Mouse (Mus musculus): ENCODE results near the gene Rapgef5. TPM values are rescaled to one million over a fixed set of nuclear protein-coding genes. Genes with fewer than 3 reads are reported as not detected.

The Rapgef5 gene
- polyA plus RNA-seq, 1 experiment = 0.04 TPM

DNA sequence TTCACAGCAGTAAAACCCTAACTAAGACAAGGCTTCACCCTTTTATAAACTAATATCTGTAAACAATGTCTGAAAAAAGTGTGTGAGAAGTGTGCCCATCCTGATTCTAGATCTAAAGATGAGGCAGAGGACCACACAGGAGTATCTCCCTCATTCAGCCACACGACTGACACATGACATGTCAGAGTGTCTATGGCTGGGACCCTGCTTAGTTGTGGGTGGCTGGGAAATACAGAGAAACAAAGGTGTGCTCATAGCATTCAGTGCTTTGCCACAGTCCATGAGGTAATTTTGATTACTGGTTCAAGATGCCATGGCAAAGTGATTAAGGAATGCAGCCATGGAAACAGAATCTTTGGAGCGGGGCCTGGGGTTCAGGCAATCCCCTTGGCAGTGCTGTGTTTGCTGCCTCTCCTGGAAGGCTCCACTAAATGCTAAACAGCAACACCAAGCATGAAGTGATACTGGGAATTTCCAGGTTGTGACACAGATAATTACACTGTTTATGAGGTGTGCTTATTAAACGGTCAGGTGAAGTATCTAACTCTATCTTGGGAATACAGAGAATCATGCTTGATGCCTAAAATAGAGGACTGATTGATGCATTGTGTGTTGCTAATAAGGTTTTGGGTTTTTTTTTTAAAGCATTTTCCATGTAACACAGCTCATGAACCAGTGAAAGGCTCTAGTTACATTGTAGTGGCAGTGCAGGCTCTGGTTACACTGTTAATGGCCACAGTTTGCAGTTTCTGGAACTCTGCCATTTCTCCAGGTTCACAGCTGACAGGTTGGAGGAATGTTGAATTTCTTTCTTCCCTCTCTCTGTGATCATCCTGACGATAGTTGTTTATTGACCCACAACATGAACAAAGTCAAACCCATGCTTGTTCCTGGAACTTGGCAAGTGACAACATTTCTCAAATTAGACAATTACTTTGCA lies 29.9 kb upstream of the Rapgef5 start:
- Histone ChIP-seq H3K36me3 (ENCODE audit: control insufficient read depth, insufficient read depth) (no peaks in the 10 kb centered on the region), H3K27me3 (ENCODE audit: control insufficient read depth, insufficient read depth, insufficient read length) (no peaks in the 10 kb centered on the region), H3ac (ENCODE audit: control insufficient read depth, insufficient read length, low read depth) (no peak overlapping the region), H3K79me3 (ENCODE audit: low read depth) (no peaks in the 10 kb centered on the region), H3K4me3 (ENCODE audit: insufficient read depth, poor library complexity, severe bottlenecking) (no peak overlapping the region), H3K79me2 (ENCODE audit: control insufficient read depth, insufficient read depth) (no peaks in the 10 kb centered on the region)
- TF ChIP-seq MAX (IDR thresholded peaks at IDR 0.05) (no peak), USF1 (IDR thresholded peaks at IDR 0.05; ENCODE audit: low read depth) (no peak), FOSL1 (IDR thresholded peaks at IDR 0.05; ENCODE audit: insufficient read depth, low read length, poor library complexity, severe bottlenecking) (no peak), MYOD1 (IDR thresholded peaks at IDR 0.05; ENCODE audit: control insufficient read depth, insufficient read length, low read depth) (no peak), CTCF (IDR thresholded peaks at IDR 0.05; ENCODE audit: control insufficient read depth, insufficient read depth, insufficient read length) (no peak), CEBPB (IDR thresholded peaks at IDR 0.05; ENCODE audit: low read depth) (no peak), MYOG (IDR thresholded peaks at IDR 0.05; ENCODE audit: control insufficient read depth, extremely low read depth, insufficient read length) (no peak)

DNA sequence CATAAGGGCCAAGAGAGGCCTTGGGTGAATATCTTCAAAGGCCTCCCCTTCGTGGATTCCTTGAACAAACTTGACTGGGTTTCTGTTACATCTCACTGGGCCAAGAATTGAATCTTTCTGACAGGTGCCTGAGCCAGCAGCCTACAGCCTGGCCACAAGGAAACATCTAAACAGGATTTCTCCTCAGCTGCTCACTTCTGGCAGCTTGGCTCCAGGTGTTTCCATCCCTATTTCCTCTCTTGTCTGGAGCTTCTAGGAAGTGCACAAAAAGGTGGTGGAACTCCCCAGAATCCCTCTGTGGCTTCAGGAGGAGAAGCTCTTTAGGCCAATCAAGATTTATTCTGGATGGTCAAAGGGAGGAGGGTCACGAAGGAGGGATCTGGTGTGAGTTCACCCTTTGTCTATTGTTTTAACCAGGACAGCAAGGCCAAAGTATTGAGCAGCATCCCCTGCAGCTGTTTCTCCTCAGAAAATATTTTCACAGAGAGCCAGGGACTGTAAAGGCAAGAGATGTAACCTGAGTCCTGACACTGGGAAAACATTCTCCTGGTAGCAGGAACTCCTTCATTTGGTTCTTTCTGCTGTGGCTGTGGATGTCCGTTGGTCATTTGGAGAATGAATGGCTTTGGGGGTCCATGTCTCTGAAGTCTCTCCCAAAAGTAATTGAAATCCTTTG lies 19.6 kb upstream of the Rapgef5 start:
- Histone ChIP-seq H3K79me3 (ENCODE audit: low read depth) (no peaks in the 10 kb centered on the region), H3K4me3 (ENCODE audit: insufficient read depth, poor library complexity, severe bottlenecking) (no peak overlapping the region), H3K27me3 (ENCODE audit: control insufficient read depth, insufficient read depth, insufficient read length) (no peaks in the 10 kb centered on the region), H3ac (ENCODE audit: control insufficient read depth, insufficient read length, low read depth) (no peak overlapping the region), H3K36me3 (ENCODE audit: control insufficient read depth, insufficient read depth) (no peaks in the 10 kb centered on the region), H3K79me2 (ENCODE audit: control insufficient read depth, insufficient read depth) (no peaks in the 10 kb centered on the region)
- no peak for TF ChIP-seq MYOG (IDR thresholded peaks at IDR 0.05; ENCODE audit: control insufficient read depth, extremely low read depth, insufficient read length)
- no peak for TF ChIP-seq USF1 (IDR thresholded peaks at IDR 0.05; ENCODE audit: low read depth)
- no peak for TF ChIP-seq MYOD1 (IDR thresholded peaks at IDR 0.05; ENCODE audit: control insufficient read depth, insufficient read length, low read depth)
- TF ChIP-seq CEBPB (IDR thresholded peaks at IDR 0.05; ENCODE audit: low read depth) = no peak
- TF ChIP-seq CTCF (IDR thresholded peaks at IDR 0.05; ENCODE audit: control insufficient read depth, insufficient read depth, insufficient read length) = no peak
- no peak for TF ChIP-seq MAX (IDR thresholded peaks at IDR 0.05)
- no peak for TF ChIP-seq FOSL1 (IDR thresholded peaks at IDR 0.05; ENCODE audit: insufficient read depth, low read length, poor library complexity, severe bottlenecking)

DNA sequence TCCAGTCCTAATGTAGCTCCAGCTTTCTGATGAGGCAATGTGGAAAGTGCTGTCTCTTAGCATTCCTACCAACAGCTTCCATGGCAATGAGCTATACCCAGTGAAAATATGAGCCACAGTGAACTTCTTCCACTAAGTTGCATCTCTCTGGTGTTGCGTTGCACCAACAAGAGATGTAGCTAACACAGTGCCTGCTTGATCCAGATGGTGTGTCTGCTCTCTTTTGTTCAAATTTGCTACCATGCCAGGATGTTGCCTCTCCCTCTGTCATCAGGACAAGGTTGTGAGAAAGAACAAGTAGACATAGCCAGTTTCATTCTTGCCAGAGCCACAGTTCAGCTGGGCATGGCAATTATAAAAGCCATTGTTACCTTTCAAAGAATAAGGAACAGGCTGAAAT lies 18.9 kb upstream of the Rapgef5 start:
- Histone ChIP-seq H3K36me3 (ENCODE audit: control insufficient read depth, insufficient read depth) (no peaks in the 10 kb centered on the region), H3K79me2 (ENCODE audit: control insufficient read depth, insufficient read depth) (no peaks in the 10 kb centered on the region), H3K4me3 (ENCODE audit: insufficient read depth, poor library complexity, severe bottlenecking) (no peak overlapping the region), H3K27me3 (ENCODE audit: control insufficient read depth, insufficient read depth, insufficient read length) (no peaks in the 10 kb centered on the region), H3ac (ENCODE audit: control insufficient read depth, insufficient read length, low read depth) (no peak overlapping the region), H3K79me3 (ENCODE audit: low read depth) (no peaks in the 10 kb centered on the region)
- TF ChIP-seq CTCF (IDR thresholded peaks at IDR 0.05; ENCODE audit: control insufficient read depth, insufficient read depth, insufficient read length) (no peak), MYOD1 (IDR thresholded peaks at IDR 0.05; ENCODE audit: control insufficient read depth, insufficient read length, low read depth) (no peak), MYOG (IDR thresholded peaks at IDR 0.05; ENCODE audit: control insufficient read depth, extremely low read depth, insufficient read length) (no peak), USF1 (IDR thresholded peaks at IDR 0.05; ENCODE audit: low read depth) (no peak), FOSL1 (IDR thresholded peaks at IDR 0.05; ENCODE audit: insufficient read depth, low read length, poor library complexity, severe bottlenecking) (no peak), CEBPB (IDR thresholded peaks at IDR 0.05; ENCODE audit: low read depth) (no peak), MAX (IDR thresholded peaks at IDR 0.05) (no peak)

DNA sequence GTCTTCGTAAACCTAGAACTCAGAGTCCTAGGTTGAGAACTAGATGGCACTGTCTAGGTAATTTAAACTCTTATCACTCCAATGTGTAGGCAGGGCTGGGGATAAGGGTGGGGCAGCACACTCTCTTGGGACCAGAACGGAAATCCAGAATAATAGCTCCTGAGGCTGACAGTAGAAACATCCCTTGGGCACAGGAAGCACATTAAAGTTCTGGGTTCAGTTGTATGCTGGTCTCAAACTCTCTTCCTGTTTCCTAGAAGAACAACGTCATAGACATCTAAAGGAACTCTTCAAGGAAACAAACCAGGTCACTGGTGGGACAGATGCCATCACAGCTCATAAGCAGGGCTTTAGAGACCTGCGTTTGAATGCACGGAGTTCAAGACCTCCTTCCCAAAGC lies 17.0 kb upstream of the Rapgef5 start:
- Histone ChIP-seq H3K79me3 (ENCODE audit: low read depth) (no peaks in the 10 kb centered on the region), H3K36me3 (ENCODE audit: control insufficient read depth, insufficient read depth) (no peaks in the 10 kb centered on the region), H3K79me2 (ENCODE audit: control insufficient read depth, insufficient read depth) (no peaks in the 10 kb centered on the region), H3K27me3 (ENCODE audit: control insufficient read depth, insufficient read depth, insufficient read length) (no peaks in the 10 kb centered on the region), H3K4me3 (ENCODE audit: insufficient read depth, poor library complexity, severe bottlenecking) (no peak overlapping the region), H3ac (ENCODE audit: control insufficient read depth, insufficient read length, low read depth) (no peak overlapping the region)
- no peak for TF ChIP-seq MYOG (IDR thresholded peaks at IDR 0.05; ENCODE audit: control insufficient read depth, extremely low read depth, insufficient read length)
- no peak for TF ChIP-seq USF1 (IDR thresholded peaks at IDR 0.05; ENCODE audit: low read depth)
- no peak for TF ChIP-seq CTCF (IDR thresholded peaks at IDR 0.05; ENCODE audit: control insufficient read depth, insufficient read depth, insufficient read length)
- no peak for TF ChIP-seq MYOD1 (IDR thresholded peaks at IDR 0.05; ENCODE audit: control insufficient read depth, insufficient read length, low read depth)
- no peak for TF ChIP-seq MAX (IDR thresholded peaks at IDR 0.05)
- no peak for TF ChIP-seq FOSL1 (IDR thresholded peaks at IDR 0.05; ENCODE audit: insufficient read depth, low read length, poor library complexity, severe bottlenecking)
- TF ChIP-seq CEBPB (IDR thresholded peaks at IDR 0.05; ENCODE audit: low read depth) = no peak

DNA sequence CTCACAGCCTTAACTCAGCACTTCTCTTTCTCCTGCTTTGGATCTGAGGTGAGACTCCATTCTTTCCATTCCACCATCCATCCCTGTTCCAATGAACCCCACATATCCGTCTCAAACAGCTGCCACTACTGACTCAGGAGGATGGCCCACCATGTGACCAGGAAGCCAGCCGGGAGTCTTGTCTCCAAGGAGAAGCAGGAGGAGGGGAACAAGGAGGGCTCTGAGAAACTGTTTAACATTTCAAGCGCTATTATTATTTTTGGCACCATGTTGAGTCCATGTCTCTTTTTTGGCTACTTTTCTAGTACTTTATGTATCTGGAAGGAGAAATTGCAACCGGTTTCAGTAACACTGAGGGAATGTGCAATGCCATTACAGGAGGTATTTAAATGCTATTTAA lies 15.1 kb upstream of the Rapgef5 start:
- no peak overlapping the region for H3ac ChIP-seq (ENCODE audit: control insufficient read depth, insufficient read length, low read depth)
- H3K4me3 ChIP-seq (ENCODE audit: insufficient read depth, poor library complexity, severe bottlenecking) = no peak overlapping the region
- H3K27me3 ChIP-seq (ENCODE audit: control insufficient read depth, insufficient read depth, insufficient read length) = no peaks in the 10 kb centered on the region
- no peaks in the 10 kb centered on the region for H3K79me2 ChIP-seq (ENCODE audit: control insufficient read depth, insufficient read depth)
- no peak for TF ChIP-seq CTCF (IDR thresholded peaks at IDR 0.05; ENCODE audit: control insufficient read depth, insufficient read depth, insufficient read length)
- no peak for TF ChIP-seq MYOG (IDR thresholded peaks at IDR 0.05; ENCODE audit: control insufficient read depth, extremely low read depth, insufficient read length)
- no peak for TF ChIP-seq CEBPB (IDR thresholded peaks at IDR 0.05; ENCODE audit: low read depth)
- TF ChIP-seq MAX (IDR thresholded peaks at IDR 0.05) = no peak
- no peak for TF ChIP-seq USF1 (IDR thresholded peaks at IDR 0.05; ENCODE audit: low read depth)
- no peak for TF ChIP-seq MYOD1 (IDR thresholded peaks at IDR 0.05; ENCODE audit: control insufficient read depth, insufficient read length, low read depth)
- no peak for TF ChIP-seq FOSL1 (IDR thresholded peaks at IDR 0.05; ENCODE audit: insufficient read depth, low read length, poor library complexity, severe bottlenecking)
- no peaks in the 10 kb centered on the region for H3K79me3 ChIP-seq (ENCODE audit: low read depth)
- H3K36me3 ChIP-seq (ENCODE audit: control insufficient read depth, insufficient read depth) = no peaks in the 10 kb centered on the region
